Mouse (Mus musculus): ENCODE data around the gene Traip. TPM values are rescaled to one million over a fixed set of nuclear protein-coding genes. Genes with fewer than 3 reads are reported as not detected.
"Not testable (repeated sequence)": the region's sequence is repeated elsewhere in the genome, so short reads cannot be mapped to it uniquely, and the experiment has no call there.

Gene Traip
- total RNA-seq, 2 experiments from 2014 or later: 9.5 to 14.9 TPM

- peak; percentile 73 to 81 for DNase-seq (ENCODE audit: low spot score in 2 of 2)
- intact Hi-C loops (cut with DNase I): loop anchor here (1.0 to 5.0 kb wide), 2 partner anchors 22 to 84 kb away; no protein-coding TSS in a partner anchor
These were observed 36.4 kb downstream of the Traip start for GRCm38 (mm10) chr9:107986376-107986775.

- DNase-seq (ENCODE audit: low spot score in 2 of 2): no peak
These were observed 38.0 kb downstream of the Traip start for GRCm38 (mm10) chr9:107987950-107988349.

GRCm38 (mm10) chr9:107992197-107992596 lies 42.3 kb downstream of the Traip start, which contains the start of gene Cdhr4:
Cdhr4 (plus strand) TSS chr9:107992497.
- intact Hi-C loops (cut with DNase I): no loop called here

More at GRCm38 (mm10) chr9:107987950-107988349, 38.0 kb downstream of the Traip start:
- intact Hi-C loops (cut with DNase I): loop anchor here (5.0 kb wide), 1 partner anchor 86 kb away; no protein-coding TSS in a partner anchor

GRCm38 (mm10) chr9:107993013-107993412 lies 43.1 kb downstream of the Traip start:
- DNase-seq (ENCODE audit: low spot score in 2 of 2): no peak
- intact Hi-C loops (cut with DNase I): no loop called here

More at GRCm38 (mm10) chr9:107992197-107992596, 42.3 kb downstream of the Traip start, which contains the start of gene Cdhr4:
- no peak for DNase-seq (ENCODE audit: low spot score in 2 of 2)

GRCm38 (mm10) chr9:107994464-107994863 lies 44.5 kb downstream of the Traip start:
- intact Hi-C loops (cut with DNase I): no loop called here
- no peak for DNase-seq (ENCODE audit: low spot score in 2 of 2)

- intact Hi-C loops (cut with DNase I): no loop called here
- DNase-seq (ENCODE audit: low spot score in 2 of 2): no peak
These were observed 45.6 kb downstream of the Traip start for GRCm38 (mm10) chr9:107995513-107995912.

GRCm38 (mm10) chr9:107996049-107996448 lies 46.1 kb downstream of the Traip start, which contains the start of gene Gm20662:
Gm20662 (plus strand) TSS chr9:107996349.
- intact Hi-C loops (cut with DNase I): no loop called here
- DNase-seq (ENCODE audit: low spot score in 2 of 2): no peak

GRCm38 (mm10) chr9:108001922-108002770 lies 52.2 kb downstream of the Traip start, which contains the start of gene Ip6k1:
Ip6k1 (plus strand) TSS chr9:108002501.
- peak; percentile 100 for DNase-seq (ENCODE audit: low spot score in 2 of 2)

GRCm38 (mm10) chr9:108002778-108003530 lies 53.0 kb downstream of the Traip start:
- peak in 1 of 2 experiments; percentile 31 for DNase-seq (ENCODE audit: low spot score in 2 of 2)
- intact Hi-C loops (cut with DNase I): loop anchor here (5.0 kb wide), 1 partner anchor 44 kb away; the partner anchor contains the start of gene Gmppb

More at GRCm38 (mm10) chr9:108001922-108002770, 52.2 kb downstream of the Traip start, which contains the start of gene Ip6k1:
- intact Hi-C loops (cut with DNase I): loop anchor here (5.0 kb wide), 1 partner anchor 45 kb away; the partner anchor contains the start of gene Gmppb

- intact Hi-C loops (cut with DNase I): loop anchor here (5.0 kb wide), 1 partner anchor 44 kb away; the partner anchor contains the start of gene Gmppb
- peak; percentile 20 to 23 for DNase-seq (ENCODE audit: low spot score in 2 of 2)
These were observed 53.6 kb downstream of the Traip start for GRCm38 (mm10) chr9:108003531-108003890.

GRCm38 (mm10) chr9:108008041-108008440 lies 58.1 kb downstream of the Traip start:
- DNase-seq (ENCODE audit: low spot score in 2 of 2): no peak
- intact Hi-C loops (cut with DNase I): no loop called here

- no peak for DNase-seq (ENCODE audit: low spot score in 2 of 2)
- intact Hi-C loops (cut with DNase I): no loop called here
These were observed 60.4 kb downstream of the Traip start for GRCm38 (mm10) chr9:108010385-108010784.

GRCm38 (mm10) chr9:108013577-108013976 lies 63.6 kb downstream of the Traip start:
- intact Hi-C loops (cut with DNase I); DNase-seq (ENCODE audit: low spot score in 2 of 2): not testable (repeated sequence)

- peak in 1 of 2 experiments; percentile 83 for DNase-seq (ENCODE audit: low spot score in 2 of 2)
- intact Hi-C loops (cut with DNase I): no loop called here
These were observed 67.2 kb downstream of the Traip start for GRCm38 (mm10) chr9:108017127-108017526.

GRCm38 (mm10) chr9:108020741-108021140 lies 70.8 kb downstream of the Traip start:
- no peak for DNase-seq (ENCODE audit: low spot score in 2 of 2)

More at GRCm38 (mm10) chr9:108020741-108021140, 70.8 kb downstream of the Traip start:
- intact Hi-C loops (cut with DNase I): no loop called here

Other genes starting within 250 kb of the Traip start
- gene Sema3f, start 239.7 kb upstream of the Traip start, total RNA-seq (2021): 10 to 100 TPM; 16.6 to 17.8 TPM
- gene Rbm5, start 179.1 kb upstream of the Traip start, total RNA-seq (2021): 100 to 1,000 TPM; 122 to 155 TPM
- gene Rbm6, start 76.9 kb upstream of the Traip start, total RNA-seq (2021): 10 to 100 TPM; 57.0 to 65.0 TPM
- gene Mon1a, start 62.0 kb upstream of the Traip start, total RNA-seq (2021): 10 to 100 TPM; 22.2 to 25.4 TPM
- 1 to 10 TPM in 1 of 2 experiments, under 1 TPM in 1; 0.69 to 1.3 TPM for gene Mst1r, start 43.3 kb upstream of the Traip start, total RNA-seq (2021)
- gene Actl11, start 21.7 kb upstream of the Traip start, total RNA-seq (2021): not detected
- gene Camkv, start 14.5 kb upstream of the Traip start, total RNA-seq (2021): 100 to 1,000 TPM; 352 to 354 TPM
- gene Uba7, start 25.4 kb downstream of the Traip start, total RNA-seq (2021): 1 to 10 TPM; 3.1 to 4.6 TPM
- not detected for gene Gm20661, start 32.9 kb downstream of the Traip start, total RNA-seq (2021)
- gene Inka1, start 35.7 kb downstream of the Traip start, total RNA-seq (2021): 1 to 10 TPM; 3.9 to 4.0 TPM
- 1 to 10 TPM; 1.5 to 1.9 TPM for gene Cdhr4, start 42.4 kb downstream of the Traip start, total RNA-seq (2021)
- gene Gm20662, start 46.2 kb downstream of the Traip start, total RNA-seq (2021): 1 to 10 TPM; 3.7 to 4.4 TPM
- 100 to 1,000 TPM; 185 to 190 TPM for gene Ip6k1, start 52.4 kb downstream of the Traip start, total RNA-seq (2021)
- gene Gmppb, start 99.1 kb downstream of the Traip start, total RNA-seq (2021): 10 to 100 TPM; 16.7 to 17.5 TPM
- gene Amigo3, start 103.0 kb downstream of the Traip start, total RNA-seq (2021): 1 to 10 TPM; 1.7 to 2.2 TPM
- not detected for gene Mst1, start 130.3 kb downstream of the Traip start, total RNA-seq (2021)
- gene Rnf123, start 133.2 kb downstream of the Traip start, total RNA-seq (2021): 10 to 100 TPM; 81.9 to 88.7 TPM
- 10 to 100 TPM; 29.8 to 36.9 TPM for gene Apeh, start 144.5 kb downstream of the Traip start, total RNA-seq (2021)
- 100 to 1,000 TPM; 261 to 275 TPM for gene Bsn, start 240.2 kb downstream of the Traip start, total RNA-seq (2021)

Measured in left cerebral cortex, postnatal 25 days (tissue).